Mouse (Mus musculus) thymus, adult 2 months (tissue): ENCODE measurements around the gene Olfr524.

Experiments used
- CTCF ChIP-seq: fragments of 200-500 bp; IDR thresholded peaks from 2 replicates; pipeline ENCODE4 v1.5.1; 2012; ENCODE audit warnings: mild to moderate bottlenecking, control low read depth, low read length, moderate library complexity, borderline replicate concordance; ENCODE audit not compliant: control insufficient read depth, poor library complexity, insufficient read depth; ENCODE audit errors: extremely low read depth
- POLR2A ChIP-seq: fragments of 200-500 bp; IDR thresholded peaks from 2 replicates; pipeline ENCODE4 v1.6.1; 2012; ENCODE audit warnings: mild to moderate bottlenecking, low read length, control low read depth, moderate library complexity; ENCODE audit not compliant: control insufficient read depth, poor library complexity, insufficient read depth; ENCODE audit errors: extremely low read depth

DNA sequence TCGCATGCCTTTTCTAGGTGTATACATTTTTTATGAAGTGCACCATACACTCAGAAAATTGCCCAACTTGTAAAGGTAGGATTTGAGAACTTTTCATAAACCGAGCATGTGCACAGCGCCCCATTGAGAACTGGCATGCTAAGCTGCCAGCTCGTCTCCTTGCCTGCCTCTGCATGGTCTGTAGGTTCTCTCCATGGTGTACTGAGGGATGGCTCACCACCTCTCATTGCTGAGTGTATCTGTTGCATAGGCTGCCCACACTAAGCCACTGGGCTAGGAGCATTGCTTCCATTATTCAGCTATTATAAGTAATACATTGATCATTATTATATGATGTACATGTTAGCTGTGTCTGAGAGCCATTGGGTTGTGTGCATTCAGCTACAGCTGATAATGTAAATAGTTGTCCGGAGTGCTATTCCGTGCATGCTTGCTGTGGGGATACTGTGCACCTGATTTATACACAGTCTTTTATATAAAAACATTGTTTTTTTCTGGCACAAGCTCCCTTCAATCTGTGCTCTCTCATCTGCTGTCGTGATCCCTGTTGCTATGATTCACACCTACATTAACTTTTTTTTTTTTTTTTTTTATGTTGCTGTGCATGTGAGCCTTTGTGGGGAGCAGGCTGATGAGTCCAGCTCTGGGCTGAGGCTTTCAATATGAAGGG is 17.9 kb downstream of the Olfr524 start:
- TF ChIP-seq CTCF (no peak), POLR2A (no peak)
